Mouse (Mus musculus) adrenal gland, adult 18-20 months (tissue): ENCODE data around the gene Atp5b. TPM values are rescaled to one million over a fixed set of nuclear protein-coding genes. Genes with fewer than 3 reads are reported as not detected.
"Not testable (repeated sequence)": the region's sequence is repeated elsewhere in the genome, so short reads cannot be mapped to it uniquely, and the experiment has no call there.

Source experiments
- DNase-seq, 2 experiments: peaks; one replicate each; pipeline ENCODE4 v3.0.0; 2021 to 2022; ENCODE audit warnings: low spot score in 2 of 2
- long read RNA-seq, 2 experiments: library from polyadenylated mRNA; stranded (forward); transcript quantifications; one replicate each; pipeline ENCODE4 v2.0.0; 2021
- total RNA-seq, 2 experiments: library from RNA; stranded (reverse); gene quantifications; 1 replicate in 1 of 2; 2 replicates in 1 of 2; pipeline ENCODE4 v1.2.3; 2021

The Atp5b gene
- total RNA-seq: 1,000 to 10,000 TPM; 2,783 to 4,328 TPM
- long read RNA-seq, experiment 1, transcript Atp5b-201 (10 exons, 1,916 nt): major isoform, 2,889 of 3,097 reads
- long read RNA-seq, experiment 1, partial matches to known transcripts: 167 of 3,097 reads
- long read RNA-seq, experiment 1, other reads (novel, unspliced or antisense): 37 of 3,097 reads
- long read RNA-seq, experiment 2, transcript Atp5b-205 (5 exons, 1,131 nt): minor isoform, 9 of 5,591 reads
- long read RNA-seq, experiment 2, transcript Atp5b-201 (10 exons, 1,916 nt): major isoform, 5,028 of 5,591 reads
- long read RNA-seq, experiment 2, partial matches to known transcripts: 501 of 5,591 reads
- long read RNA-seq, experiment 2, other reads (novel, unspliced or antisense): 52 of 5,591 reads

GRCm38 (mm10) chr10:128082880-128083421, at the start of gene Atp5b:
Gene Atp5b, plus strand, starts transcription at chr10:128083273.
- DNase-seq: peak; percentile 90 to 95

GRCm38 (mm10) chr10:128036746-128037425, 46.2 kb upstream of the Atp5b start:
- DNase-seq: peak; percentile 37 to 42

- DNase-seq: no peak
Observed at GRCm38 (mm10) chr10:128037921-128038320, 45.2 kb upstream of the Atp5b start.

- no peak for DNase-seq
Observed at GRCm38 (mm10) chr10:128039167-128039566, 43.9 kb upstream of the Atp5b start.

GRCm38 (mm10) chr10:128039858-128040257, 43.2 kb upstream of the Atp5b start:
- no peak for DNase-seq

GRCm38 (mm10) chr10:128040293-128040692, 42.8 kb upstream of the Atp5b start:
- DNase-seq: no peak

- DNase-seq: no peak
Observed at GRCm38 (mm10) chr10:128041636-128042035, 41.4 kb upstream of the Atp5b start.

GRCm38 (mm10) chr10:128042466-128042865, 40.6 kb upstream of the Atp5b start:
- DNase-seq: no peak

GRCm38 (mm10) chr10:128043041-128043835, 39.8 kb upstream of the Atp5b start:
- no peak for DNase-seq

- no peak for DNase-seq
Observed at GRCm38 (mm10) chr10:128048157-128048556, 34.9 kb upstream of the Atp5b start.

- no peak for DNase-seq
Observed at GRCm38 (mm10) chr10:128049741-128050140, 33.3 kb upstream of the Atp5b start.

- DNase-seq: no peak
Observed at GRCm38 (mm10) chr10:128050355-128050754, 32.7 kb upstream of the Atp5b start.

- DNase-seq: no peak
Observed at GRCm38 (mm10) chr10:128051589-128051988, 31.5 kb upstream of the Atp5b start.

- DNase-seq: not testable (repeated sequence)
Observed at GRCm38 (mm10) chr10:128052136-128052535, 30.9 kb upstream of the Atp5b start.

GRCm38 (mm10) chr10:128053001-128053400, 30.1 kb upstream of the Atp5b start:
- DNase-seq: no peak

GRCm38 (mm10) chr10:128058184-128058583, 24.9 kb upstream of the Atp5b start:
- no peak for DNase-seq

GRCm38 (mm10) chr10:128058601-128059151, 24.4 kb upstream of the Atp5b start, which contains the start of gene Ptges3:
Gene Ptges3, plus strand, starts transcription at chr10:128058954.
- DNase-seq: peak; percentile 97 to 98

GRCm38 (mm10) chr10:128059207-128059981, 23.7 kb upstream of the Atp5b start:
- DNase-seq: peak; percentile 55 to 56

GRCm38 (mm10) chr10:128061109-128061508, 22.0 kb upstream of the Atp5b start:
- no peak for DNase-seq
